Mouse (Mus musculus) intestine, embryonic 14.5 days (tissue): ENCODE measurements around the gene Il22ra2. TPM values are rescaled to one million over a fixed set of nuclear protein-coding genes. Genes with fewer than 3 reads are reported as not detected.
A peak's percentile ranks its signal among the peaks of the same experiment; 100 is the strongest.

Source experiments
- ATAC-seq: fragments of 200-750 bp; cut with Nextera tagmentation; replicated peaks from 2 replicates; pipeline ENCODE4 v1.8.0; 2017; ENCODE audit warnings: low read depth, moderate number of reproducible peaks, moderate TSS enrichment, moderate library complexity; ENCODE audit not compliant: low FRiP score, low TSS enrichment
- DNase-seq: peaks from one replicate; pipeline ENCODE4 v3.0.0-alpha.2; 2018; ENCODE audit warnings: low spot score
- H3K27ac ChIP-seq: fragments of 300-500 bp; sonication (generic); 2 replicates; pipeline ENCODE4 v1.5.1; 2014; ENCODE audit warnings: low read depth, mild to moderate bottlenecking, control low read depth
- H3K27me3 ChIP-seq: fragments of 300-500 bp; sonication (generic); replicated peaks from 2 replicates; pipeline ENCODE4 v1.6.1; 2014; ENCODE audit warnings: low read length, control low read depth; ENCODE audit not compliant: control insufficient read depth, insufficient read depth
- H3K36me3 ChIP-seq: fragments of 300-500 bp; sonication (generic); 2 replicates; pipeline ENCODE4 v1.6.1; 2014; ENCODE audit warnings: low read length, control low read depth; ENCODE audit not compliant: control insufficient read depth, insufficient read depth
- H3K4me1 ChIP-seq: fragments of 300-500 bp; sonication (generic); replicated peaks from 2 replicates; pipeline ENCODE4 v1.6.1; 2014; ENCODE audit warnings: low read length, control low read depth, mixed read lengths; ENCODE audit not compliant: control insufficient read depth, insufficient read depth
- H3K4me2 ChIP-seq: fragments of 300-500 bp; sonication (generic); 2 replicates; pipeline ENCODE4 v1.6.1; 2014; ENCODE audit warnings: low read length
- H3K4me3 ChIP-seq: fragments of 300-500 bp; sonication (generic); 2 replicates; pipeline ENCODE4 v1.5.1; 2014; ENCODE audit warnings: low read depth, low read length, control low read depth, mixed read lengths
- H3K9ac ChIP-seq: fragments of 300-500 bp; sonication (generic); 2 replicates; pipeline ENCODE4 v1.6.1; 2014; ENCODE audit warnings: mild to moderate bottlenecking, low read length
- H3K9me3 ChIP-seq: fragments of 300-500 bp; sonication (generic); 2 replicates; pipeline ENCODE4 v1.6.1; 2016; ENCODE audit warnings: low read length, control low read depth; ENCODE audit not compliant: control insufficient read depth
- WGBS: fragments of 180-500 bp; shearing (Covaris S2); extraction: QIAGEN DNeasy Blood & Tissue Kit; methylation state at CpG from one replicate; pipeline ENCODE4 v1.1.7; 2014; 5-methylcytosine and 5-hydroxymethylcytosine counted together
- polyA plus RNA-seq: library from polyadenylated mRNA; unstranded; fragments of >200 nt; fragmentation: Nextera tagmentation; extraction: Ambion mirVana; gene quantifications from 2 replicates; pipeline ENCODE4 v1.2.1, GENCODE M21; 2014

Gene Il22ra2
- polyA plus RNA-seq, 1 experiment from 2014 or later: not detected

DNA sequence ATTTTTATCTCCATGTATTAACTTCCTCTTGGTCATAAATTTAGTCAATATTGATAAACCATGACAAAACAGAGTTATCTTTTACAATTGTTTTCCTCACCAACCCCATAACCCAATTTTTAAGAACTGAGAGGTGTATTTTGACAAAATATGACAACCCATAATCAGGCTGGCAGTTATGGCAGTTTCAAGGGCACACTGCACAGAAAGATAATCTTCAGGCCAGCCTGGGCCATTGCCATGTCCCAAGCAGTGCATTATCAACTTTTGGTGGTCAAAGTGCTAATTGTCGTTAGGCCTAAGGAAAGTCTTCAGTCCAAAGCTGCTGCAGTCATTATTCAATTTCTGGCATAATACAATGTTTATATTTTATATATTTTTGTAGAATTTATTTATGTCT, 37.0 kb upstream of the Il22ra2 start:
- no peak for ATAC-seq

GRCm38 (mm10) chr10:19585860-19586259, 35.9 kb upstream of the Il22ra2 start:
- Histone ChIP-seq H3K36me3 (no peaks in the 10 kb centered on the region), H3K4me3 (no peak overlapping the region), H3K27me3 (no peaks in the 10 kb centered on the region), H3K4me2 (no peak overlapping the region), H3K9ac (no peak overlapping the region), H3K27ac (no peak overlapping the region), H3K4me1 (peaks cover 3% of the 10 kb centered on the region; the same call in 1 of the 2 replicates), H3K9me3 (no peaks in the 10 kb centered on the region)
- no peak for ATAC-seq
- no peak for DNase-seq
- 90% methylated on average over 5 of the region's 5 CpGs for WGBS

More for the DNA sequence above, 37.0 kb upstream of the Il22ra2 start:
- Histone ChIP-seq H3K9me3 (no peaks in the 10 kb centered on the region), H3K27ac (no peak overlapping the region), H3K9ac (no peak overlapping the region), H3K4me1 (peaks cover 3% of the 10 kb centered on the region; the same call in 1 of the 2 replicates), H3K4me2 (no peak overlapping the region), H3K27me3 (no peaks in the 10 kb centered on the region), H3K36me3 (no peaks in the 10 kb centered on the region), H3K4me3 (no peak overlapping the region)
- no peak for DNase-seq
- WGBS: 79% methylated on average over 1 of the region's 1 CpGs

DNA sequence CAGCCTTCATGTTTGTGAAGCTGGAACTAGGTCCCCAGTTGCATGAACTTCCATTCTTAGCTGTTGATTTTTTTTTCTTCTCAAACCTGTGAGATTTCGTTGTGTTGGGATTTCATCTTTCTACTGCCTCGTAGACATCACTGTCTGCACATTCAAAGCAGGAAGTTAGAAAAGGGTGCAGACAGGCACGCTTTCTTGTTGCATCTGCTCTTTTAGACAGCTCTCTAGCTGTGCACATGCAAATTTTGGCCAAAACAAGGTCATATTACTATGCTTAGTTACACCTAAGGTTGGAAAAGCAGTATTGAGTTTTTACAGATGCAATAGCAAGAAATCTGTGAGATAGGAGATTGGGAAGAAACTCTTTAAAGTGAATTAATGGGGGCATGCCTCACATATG, 34.5 kb upstream of the Il22ra2 start:
- no peak overlapping the region for H3K27ac ChIP-seq
- ATAC-seq: no peak
- WGBS: 87% methylated on average over 3 of the region's 3 CpGs
- H3K9me3 ChIP-seq: no peaks in the 10 kb centered on the region
- no peak overlapping the region for H3K4me3 ChIP-seq
- H3K36me3 ChIP-seq: no peaks in the 10 kb centered on the region
- DNase-seq: no peak
- no peak overlapping the region for H3K9ac ChIP-seq
- H3K4me2 ChIP-seq: no peak overlapping the region
- no peaks in the 10 kb centered on the region for H3K27me3 ChIP-seq
- H3K4me1 ChIP-seq: peaks cover 3% of the 10 kb centered on the region

DNA sequence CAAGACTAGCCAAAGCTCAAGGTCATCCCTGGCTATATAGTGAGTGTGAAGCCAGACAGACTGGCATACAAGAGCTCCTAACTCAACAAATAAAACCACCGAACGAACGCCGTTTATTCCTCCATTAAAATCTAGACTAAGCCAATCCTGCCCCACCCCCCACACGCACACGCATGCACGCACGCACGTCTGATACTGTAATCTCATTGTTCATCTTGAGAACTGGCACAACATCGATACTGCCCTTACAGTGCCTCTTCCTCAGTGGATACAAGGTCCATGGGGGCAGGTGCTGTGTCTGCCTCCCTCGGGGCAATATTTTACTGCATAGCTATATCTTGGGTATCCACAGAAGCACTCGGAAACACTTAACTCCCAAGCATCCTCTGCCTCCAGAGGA, 32.2 kb upstream of the Il22ra2 start:
- DNase-seq (no peak), ATAC-seq (no peak)
- H3K4me2 ChIP-seq: no peak overlapping the region
- no peak overlapping the region for H3K9ac ChIP-seq
- no peaks in the 10 kb centered on the region for H3K27me3 ChIP-seq
- WGBS: 84% methylated on average over 12 of the region's 12 CpGs
- no peaks in the 10 kb centered on the region for H3K9me3 ChIP-seq
- H3K4me3 ChIP-seq: no peak overlapping the region
- H3K36me3 ChIP-seq: no peaks in the 10 kb centered on the region
- H3K27ac ChIP-seq: no peak overlapping the region
- peaks cover 18% of the 10 kb centered on the region for H3K4me1 ChIP-seq

GRCm38 (mm10) chr10:19591286-19591640, 30.5 kb upstream of the Il22ra2 start:
- Histone ChIP-seq H3K9ac (no peak overlapping the region), H3K27me3 (no peaks in the 10 kb centered on the region), H3K4me1 (peaks cover 18% of the 10 kb centered on the region), H3K4me2 (peak overlapping the region; percentile 65), H3K27ac (no peak overlapping the region), H3K4me3 (peak overlapping the region; percentile 58), H3K9me3 (no peaks in the 10 kb centered on the region), H3K36me3 (no peaks in the 10 kb centered on the region)
- 27% methylated on average over 6 of the region's 6 CpGs for WGBS
- ATAC-seq (no peak; the same call in 1 of the 2 replicates), DNase-seq (no peak)

GRCm38 (mm10) chr10:19591641-19592441, 30.0 kb upstream of the Il22ra2 start, which contains the start of gene Ifngr1:
Gene Ifngr1 (plus strand): TSS chr10:19591949.
- peaks cover 18% of the 10 kb centered on the region for H3K4me1 ChIP-seq
- peak within 1 kb of the TSS; percentile 73 for H3K9ac ChIP-seq
- peak; percentile 98 for DNase-seq

DNA sequence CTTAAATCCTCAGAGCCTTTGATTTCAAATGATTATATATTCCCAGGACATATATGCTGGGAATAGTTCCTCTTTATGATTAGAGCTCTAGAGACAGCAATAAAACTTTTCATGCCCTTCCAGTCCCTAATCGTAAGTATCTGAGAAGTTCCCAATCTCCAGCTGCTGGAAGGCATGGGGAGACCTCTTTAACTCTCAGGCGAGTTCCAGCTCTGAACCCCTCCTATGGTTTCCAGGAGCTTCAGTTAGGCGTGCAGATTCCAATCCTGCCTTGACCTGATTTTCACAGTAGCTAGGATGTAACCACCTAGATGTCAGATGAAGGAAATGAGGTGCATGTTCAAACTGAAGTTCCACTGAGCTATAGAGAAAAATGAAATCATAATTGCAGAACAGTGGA, 29.2 kb upstream of the Il22ra2 start:
- H3K9ac ChIP-seq: peak overlapping the region; percentile 73
- no peak for DNase-seq
- H3K27me3 ChIP-seq: no peaks in the 10 kb centered on the region
- H3K27ac ChIP-seq: peak overlapping the region; percentile 69; the same call in 1 of the 2 replicates
- peaks cover 18% of the 10 kb centered on the region for H3K4me1 ChIP-seq
- ATAC-seq: no peak
- peak overlapping the region; percentile 58 for H3K4me3 ChIP-seq
- H3K4me2 ChIP-seq: peak overlapping the region; percentile 65
- H3K36me3 ChIP-seq: no peaks in the 10 kb centered on the region
- no peaks in the 10 kb centered on the region for H3K9me3 ChIP-seq
- WGBS: 3% methylated on average over 3 of the region's 3 CpGs

More at GRCm38 (mm10) chr10:19591641-19592441, 30.0 kb upstream of the Il22ra2 start, which contains the start of gene Ifngr1:
- Histone ChIP-seq H3K4me3 (peak within 1 kb of the TSS; percentile 58), H3K27ac (peak within 1 kb of the TSS; percentile 69), H3K36me3 (no peaks in the 10 kb centered on the region), H3K27me3 (no peaks in the 10 kb centered on the region), H3K9me3 (no peaks in the 10 kb centered on the region), H3K4me2 (peak within 1 kb of the TSS; percentile 65)
- ATAC-seq: peak; percentile 99
- under 1% methylated on average over 51 of the region's 52 CpGs for WGBS

DNA sequence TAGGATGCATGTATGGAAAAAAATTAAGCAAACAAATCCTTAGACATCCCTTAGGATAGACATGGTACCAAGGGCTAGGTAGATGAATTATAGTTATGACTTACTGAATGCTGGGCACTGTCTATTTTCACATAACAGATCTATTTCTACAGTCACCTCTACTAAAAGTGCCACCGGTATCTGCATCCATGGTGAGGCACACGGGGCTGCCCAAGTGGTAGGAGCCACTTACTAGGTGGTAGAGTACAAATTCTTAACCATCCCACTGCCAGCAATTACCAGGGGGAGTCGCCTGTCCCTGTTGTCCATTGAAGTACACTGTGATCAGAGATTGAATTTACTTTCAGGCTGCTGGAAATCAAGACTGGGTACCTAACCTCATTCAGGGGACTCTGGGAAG, 28.5 kb upstream of the Il22ra2 start:
- peak overlapping the region; percentile 65 for H3K4me2 ChIP-seq
- DNase-seq (no peak), ATAC-seq (no peak)
- peaks cover 18% of the 10 kb centered on the region for H3K4me1 ChIP-seq
- H3K9ac ChIP-seq: no peak overlapping the region; the same call in 1 of the 2 replicates
- no peaks in the 10 kb centered on the region for H3K9me3 ChIP-seq
- H3K27me3 ChIP-seq: no peaks in the 10 kb centered on the region
- 88% methylated on average over 3 of the region's 3 CpGs for WGBS
- no peak overlapping the region for H3K27ac ChIP-seq
- 0 out of 2 replicates have a peak overlapping the region, but pooled peaks have one; percentile 58 for H3K4me3 ChIP-seq
- no peaks in the 10 kb centered on the region for H3K36me3 ChIP-seq
